Mouse (Mus musculus): ENCODE data around the gene Kcnq1. TPM values are rescaled to one million over a fixed set of nuclear protein-coding genes. Genes with fewer than 3 reads are reported as not detected.

The Kcnq1 gene
- total RNA-seq, 2 experiments from 2014 or later, result 0.50 to 0.57 TPM

DNA sequence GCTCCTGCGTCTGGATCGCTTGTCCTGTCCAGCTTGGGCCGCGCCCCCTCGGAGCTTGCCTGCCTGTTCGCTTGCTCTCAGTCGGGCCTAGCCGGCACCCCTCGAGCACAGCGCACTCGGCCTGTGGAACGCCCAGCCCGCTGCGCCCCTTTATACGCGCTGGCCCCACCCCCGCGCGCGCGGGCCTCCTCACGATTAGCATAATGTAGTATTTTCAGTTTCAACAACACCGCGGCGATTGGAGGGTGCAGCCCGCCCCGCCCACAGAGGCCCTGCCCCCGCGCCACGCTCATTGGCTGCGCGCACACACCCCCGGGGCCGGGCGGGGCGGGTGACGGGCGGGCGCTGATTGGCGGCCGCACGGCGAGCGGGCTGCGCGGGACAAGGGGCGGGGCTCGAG, 354.7 kb downstream of the Kcnq1 start, which contains the start of gene Cdkn1c:
TSS of gene Cdkn1c (minus strand) at position 177 of the 400 bp plus-strand sequence.
- peak; percentile 89 for DNase-seq (ENCODE audit: low spot score)

GRCm38 (mm10) chr7:143461294-143461870, 355.2 kb downstream of the Kcnq1 start:
- no peak for DNase-seq (ENCODE audit: low spot score)

DNA sequence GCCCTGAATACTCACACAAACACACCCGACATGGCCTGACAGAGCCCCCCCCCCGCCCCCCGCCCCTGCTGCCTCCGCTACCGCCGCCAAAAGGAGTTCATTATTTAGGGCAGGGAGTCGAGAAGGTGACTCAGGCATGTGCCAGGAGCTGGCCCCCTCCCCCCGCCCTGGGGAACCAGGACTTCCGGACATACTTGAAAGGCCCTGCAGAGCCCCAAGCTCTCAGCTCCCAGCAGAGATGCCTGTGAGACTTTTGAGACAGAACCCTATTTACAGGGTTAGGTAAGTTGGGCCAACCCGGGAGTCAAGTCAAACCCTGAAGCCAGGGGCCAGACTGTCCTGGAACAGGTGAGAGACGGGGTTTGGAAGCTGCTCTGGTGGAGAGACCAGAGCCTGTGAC, 355.8 kb downstream of the Kcnq1 start:
- DNase-seq (ENCODE audit: low spot score), result no peak

- DNase-seq (ENCODE audit: low spot score), result no peak
Measured at GRCm38 (mm10) chr7:143462516-143462915, 356.4 kb downstream of the Kcnq1 start.

- peak; percentile 82 for DNase-seq (ENCODE audit: low spot score)
Measured at GRCm38 (mm10) chr7:143463865-143464415, 357.8 kb downstream of the Kcnq1 start.

- peak; percentile 39 for DNase-seq (ENCODE audit: low spot score)
Measured at GRCm38 (mm10) chr7:143464811-143465560, 358.8 kb downstream of the Kcnq1 start.

DNA sequence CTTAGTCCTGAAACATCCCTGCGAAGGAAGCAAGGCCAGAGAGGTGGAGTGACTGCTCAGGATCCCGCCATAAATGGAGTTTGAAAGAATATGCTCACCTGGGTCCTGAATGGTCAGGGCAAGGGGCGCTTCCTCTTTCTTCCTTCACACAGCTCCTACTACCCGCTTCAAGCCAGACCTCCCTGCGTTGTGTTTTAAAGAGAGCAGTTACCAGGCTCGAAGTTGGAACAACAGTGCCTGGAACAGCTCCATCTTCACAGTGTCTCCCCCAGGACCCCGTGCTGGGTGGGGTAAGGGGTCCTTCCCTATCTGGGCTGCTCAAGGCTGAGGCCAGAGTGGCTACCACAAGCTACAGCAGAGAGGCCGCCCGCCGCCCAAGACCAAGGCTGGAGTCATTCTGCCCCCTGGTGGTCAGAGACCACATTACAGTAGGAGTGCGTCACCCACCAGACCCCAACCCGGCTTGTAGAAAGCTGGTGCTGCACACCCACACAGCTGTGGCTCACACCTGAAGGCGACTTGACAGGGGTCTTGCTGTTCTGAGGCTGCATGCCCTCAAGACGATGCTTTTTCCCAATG, 360.0 kb downstream of the Kcnq1 start:
- DNase-seq (ENCODE audit: low spot score), result peak; percentile 85

GRCm38 (mm10) chr7:143467714-143468113, 361.6 kb downstream of the Kcnq1 start:
- DNase-seq (ENCODE audit: low spot score), result no peak

- peak; percentile 76 for DNase-seq (ENCODE audit: low spot score)
Measured at GRCm38 (mm10) chr7:143469946-143470345, 363.8 kb downstream of the Kcnq1 start.

- peak; percentile 43 for DNase-seq (ENCODE audit: low spot score)
Measured at GRCm38 (mm10) chr7:143473347-143474101, 367.4 kb downstream of the Kcnq1 start, which contains the start of gene Slc22a18. Gene Slc22a18, plus strand, starts transcription at chr7:143473736.

GRCm38 (mm10) chr7:143474811-143475210, 368.6 kb downstream of the Kcnq1 start:
- no peak for DNase-seq (ENCODE audit: low spot score)

DNA sequence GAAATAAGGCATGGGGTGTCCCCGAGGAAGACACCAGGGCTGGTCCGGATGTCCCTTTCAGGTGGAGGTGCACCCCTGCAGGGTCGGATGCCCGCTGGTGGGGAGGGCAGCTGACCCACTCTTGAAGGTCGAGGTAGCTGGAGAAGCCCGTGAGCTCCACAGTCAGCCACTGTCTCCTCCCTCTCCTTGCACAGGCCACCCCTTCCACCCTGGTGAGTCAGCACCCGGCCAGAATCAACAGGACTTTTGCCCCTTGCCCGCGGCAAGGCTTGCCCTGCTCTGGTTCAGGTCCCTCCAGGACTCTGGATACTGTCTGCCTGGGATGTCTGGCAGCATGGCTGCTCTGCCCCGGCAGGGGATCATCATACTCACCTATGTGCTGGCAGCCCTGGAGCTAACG, 369.7 kb downstream of the Kcnq1 start:
- no peak for DNase-seq (ENCODE audit: low spot score)

Other genes with a start within 250 kb of the Kcnq1 start
- 1 to 10 TPM in 1 of 2 experiments, not detected in 1; 1.1 TPM for gene Th, start 175.2 kb upstream of the Kcnq1 start, total RNA-seq (2021)
- not detected for gene Ascl2, start 137.1 kb upstream of the Kcnq1 start, total RNA-seq (2021)
- under 1 TPM in 1 of 2 experiments, not detected in 1; 0.40 TPM for gene Tspan32, start 101.3 kb upstream of the Kcnq1 start, total RNA-seq (2021)
- gene Cd81, start 53.6 kb upstream of the Kcnq1 start, total RNA-seq (2021), result 100 to 1,000 TPM in 1 of 2 experiments, 10 to 100 TPM in 1; 97.2 to 115 TPM
- gene Tssc4, start 37.1 kb upstream of the Kcnq1 start, total RNA-seq (2021), result 1 to 10 TPM; 6.7 to 8.0 TPM
- gene Trpm5, start 11.7 kb upstream of the Kcnq1 start, total RNA-seq (2021), result not detected

All from gastrocnemius, adult 18-20 months (tissue).